Mouse (Mus musculus): Measurements from ENCODE around the gene Brk1.

The Brk1 gene

GRCm38 (mm10) chr6:113623941-113624751 is 19.6 kb downstream of the Brk1 start, which contains the start of gene Vhl:
Gene Vhl, plus strand, starts transcription at chr6:113623959.
- DNase-seq (ENCODE audit: low read depth) = peak; percentile 92

GRCm38 (mm10) chr6:113624989-113625770 is 20.6 kb downstream of the Brk1 start:
- peak; percentile 26 for DNase-seq (ENCODE audit: low read depth)

- no peak for DNase-seq (ENCODE audit: low read depth)
Observed at GRCm38 (mm10) chr6:113630322-113630721, 25.8 kb downstream of the Brk1 start.

GRCm38 (mm10) chr6:113632863-113633262 is 28.3 kb downstream of the Brk1 start:
- no peak for DNase-seq (ENCODE audit: low read depth)

- DNase-seq (ENCODE audit: low read depth) = peak; percentile 96
Observed at GRCm38 (mm10) chr6:113638302-113639040, 33.9 kb downstream of the Brk1 start, which contains the start of gene Irak2. Gene Irak2, plus strand, starts transcription at chr6:113638467.

- no peak for DNase-seq (ENCODE audit: low read depth)
Observed at GRCm38 (mm10) chr6:113639201-113639600, 34.6 kb downstream of the Brk1 start.

- DNase-seq (ENCODE audit: low read depth) = no peak
Observed at GRCm38 (mm10) chr6:113642605-113643004, 38.0 kb downstream of the Brk1 start.

- no peak for DNase-seq (ENCODE audit: low read depth)
Observed at GRCm38 (mm10) chr6:113643021-113643420, 38.4 kb downstream of the Brk1 start.

GRCm38 (mm10) chr6:113643967-113644366 is 39.4 kb downstream of the Brk1 start:
- no peak for DNase-seq (ENCODE audit: low read depth)

GRCm38 (mm10) chr6:113644808-113645207 is 40.2 kb downstream of the Brk1 start:
- DNase-seq (ENCODE audit: low read depth) = peak; percentile 62

- no peak for DNase-seq (ENCODE audit: low read depth)
Observed at GRCm38 (mm10) chr6:113649346-113650196, 45.0 kb downstream of the Brk1 start.

GRCm38 (mm10) chr6:113650197-113650640 is 45.6 kb downstream of the Brk1 start:
- no peak for DNase-seq (ENCODE audit: low read depth)

GRCm38 (mm10) chr6:113651626-113652025 is 47.1 kb downstream of the Brk1 start:
- DNase-seq (ENCODE audit: low read depth) = no peak

- no peak for DNase-seq (ENCODE audit: low read depth)
Observed at GRCm38 (mm10) chr6:113653551-113653950, 49.0 kb downstream of the Brk1 start.

GRCm38 (mm10) chr6:113654102-113654501 is 49.5 kb downstream of the Brk1 start:
- no peak for DNase-seq (ENCODE audit: low read depth)

- peak; percentile 74 for DNase-seq (ENCODE audit: low read depth)
Observed at GRCm38 (mm10) chr6:113654753-113655397, 50.3 kb downstream of the Brk1 start.

- DNase-seq (ENCODE audit: low read depth) = no peak
Observed at GRCm38 (mm10) chr6:113655475-113655874, 50.9 kb downstream of the Brk1 start.

- peak; percentile 36 for DNase-seq (ENCODE audit: low read depth)
Observed at GRCm38 (mm10) chr6:113656847-113657246, 52.3 kb downstream of the Brk1 start.

GRCm38 (mm10) chr6:113658226-113658625 is 53.7 kb downstream of the Brk1 start:
- peak; percentile 52 for DNase-seq (ENCODE audit: low read depth)

- peak; percentile 35 for DNase-seq (ENCODE audit: low read depth)
Observed at GRCm38 (mm10) chr6:113659648-113660491, 55.3 kb downstream of the Brk1 start.
